Mouse (Mus musculus) small intestine, adult 2 months (tissue): ENCODE data around the gene Rangap1. TPM values are rescaled to one million over a fixed set of nuclear protein-coding genes. Genes with fewer than 3 reads are reported as not detected.
"Not testable (repeated sequence)": the region's sequence is repeated elsewhere in the genome, so short reads cannot be mapped to it uniquely, and the experiment has no call there.

Experiments
- H3K27ac ChIP-seq: fragments of 200-500 bp; 2 replicates; pipeline ENCODE4 v1.5.1; 2012; ENCODE audit warnings: low read depth, low read length, control low read depth, inconsistent platforms; ENCODE audit not compliant: insufficient read depth
- H3K27me3 ChIP-seq: fragments of 200-500 bp; 2 replicates; pipeline ENCODE4 v1.6.1; 2012; ENCODE audit warnings: mild to moderate bottlenecking, moderate library complexity, low read length, inconsistent platforms; ENCODE audit not compliant: control insufficient read depth, insufficient read depth
- H3K36me3 ChIP-seq: fragments of 200-500 bp; 2 replicates; pipeline ENCODE4 v1.6.1; 2012; ENCODE audit warnings: mild to moderate bottlenecking, low read length, control low read depth, inconsistent platforms; ENCODE audit not compliant: control insufficient read depth, insufficient read depth
- H3K4me1 ChIP-seq: fragments of 200-500 bp; 2 replicates; pipeline ENCODE4 v1.6.1; 2012; ENCODE audit warnings: low read length, inconsistent platforms, mixed read lengths; ENCODE audit not compliant: control insufficient read depth, insufficient read depth, insufficient read length
- H3K4me3 ChIP-seq: fragments of 200-500 bp; 2 replicates; pipeline ENCODE4 v1.5.1; 2012; ENCODE audit warnings: low read depth, mild to moderate bottlenecking, control low read depth, inconsistent platforms, low read length, moderate library complexity
- CTCF ChIP-seq: fragments of 200-500 bp; IDR thresholded peaks from 2 replicates; pipeline ENCODE4 v1.5.1; 2012; ENCODE audit warnings: low read depth, mild to moderate bottlenecking, control low read depth, inconsistent platforms, low read length, moderate library complexity, mixed read lengths; ENCODE audit not compliant: insufficient replicate concordance, insufficient read length; ENCODE audit errors: extremely low read depth
- POLR2A ChIP-seq: fragments of 200-500 bp; IDR thresholded peaks from 2 replicates; pipeline ENCODE4 v1.6.1; 2012; ENCODE audit warnings: low read depth, mild to moderate bottlenecking, control low read depth, inconsistent platforms, low read length, moderate library complexity
- WGBS: fragments of 180-500 bp; shearing (Covaris S2); methylation state at CpG from one replicate; pipeline ENCODE4 v1.1.7; 2018; 5-methylcytosine and 5-hydroxymethylcytosine counted together
- polyA plus RNA-seq: library from polyadenylated mRNA; depleted of rRNA; stranded (reverse); fragments of >200 nt; gene quantifications from 2 replicates; pipeline ENCODE4 v1.2.3, GENCODE M21; 2012

The Rangap1 gene
- polyA plus RNA-seq, 1 experiment = 17.8 TPM

DNA sequence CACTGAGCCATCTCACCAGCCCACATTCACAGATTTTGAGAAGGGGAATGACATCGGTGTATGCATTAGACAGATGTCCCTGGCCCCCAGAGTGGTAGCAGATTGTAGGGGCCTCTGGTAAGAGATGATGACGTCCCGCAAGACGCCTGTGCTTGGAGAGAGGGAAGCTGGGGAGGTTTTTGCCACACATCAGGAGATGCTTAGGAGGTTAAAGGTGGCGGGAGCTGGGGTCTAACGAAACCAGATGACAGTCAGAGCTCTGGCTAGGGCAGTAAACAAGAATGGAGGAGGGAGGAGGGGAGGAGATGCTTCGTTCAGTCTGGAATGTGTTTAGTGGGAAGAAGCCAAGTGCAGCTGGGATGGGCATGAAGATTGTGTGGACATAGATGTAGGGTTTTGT lies 16.1 kb upstream of the Rangap1 start:
- Histone ChIP-seq H3K36me3 (no peaks in the 10 kb centered on the region), H3K27ac (no peak overlapping the region), H3K4me3 (no peak overlapping the region), H3K4me1 (peaks cover 5% of the 10 kb centered on the region; the same call in 1 of the 2 replicates), H3K27me3 (peaks cover 5% of the 10 kb centered on the region; the same call in 1 of the 2 replicates)
- WGBS = 94% methylated on average over 7 of the region's 7 CpGs
- no peak for TF ChIP-seq CTCF
- TF ChIP-seq POLR2A = no peak

DNA sequence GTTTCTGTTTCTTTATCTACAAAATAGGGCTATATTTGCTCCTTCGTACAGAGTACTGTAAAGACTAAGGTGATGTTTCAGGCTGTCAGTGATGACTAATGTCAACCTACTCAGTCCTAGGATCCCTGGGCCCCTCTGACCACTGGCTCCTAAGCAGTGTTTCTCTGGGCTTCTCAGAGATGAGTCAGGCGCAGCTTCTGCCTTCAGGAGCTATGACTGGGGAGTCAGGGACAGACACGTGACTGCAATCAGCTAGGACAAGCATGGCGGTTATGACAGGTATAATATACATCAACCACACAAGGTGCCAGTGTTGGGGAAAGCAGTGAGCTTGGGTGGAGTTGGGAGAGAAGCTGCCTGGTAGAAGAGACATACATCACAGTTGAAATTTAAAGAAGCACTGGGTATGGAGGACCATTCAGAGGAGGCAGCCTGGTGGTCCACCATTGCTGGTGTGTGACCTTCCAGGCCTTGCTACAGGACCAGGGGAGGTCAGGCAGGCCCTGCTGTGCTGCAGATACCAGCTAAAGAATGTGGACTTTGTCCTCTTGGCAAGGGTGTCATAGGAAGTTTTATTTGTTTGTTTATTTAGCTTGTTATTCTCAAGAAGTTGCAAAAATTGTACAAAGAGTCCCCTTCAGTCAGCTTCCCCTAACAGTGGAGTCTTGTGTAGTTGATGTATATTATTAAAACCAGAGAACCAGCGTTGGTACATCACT lies 15.2 kb upstream of the Rangap1 start:
- H3K27ac ChIP-seq = no peak overlapping the region
- TF ChIP-seq POLR2A = no peak
- no peak for TF ChIP-seq CTCF
- no peak overlapping the region for H3K4me3 ChIP-seq
- 84% methylated on average over 5 of the region's 5 CpGs for WGBS
- H3K36me3 ChIP-seq = no peaks in the 10 kb centered on the region
- H3K27me3 ChIP-seq = peaks cover 5% of the 10 kb centered on the region; the same call in 1 of the 2 replicates
- peaks cover 5% of the 10 kb centered on the region; the same call in 1 of the 2 replicates for H3K4me1 ChIP-seq

DNA sequence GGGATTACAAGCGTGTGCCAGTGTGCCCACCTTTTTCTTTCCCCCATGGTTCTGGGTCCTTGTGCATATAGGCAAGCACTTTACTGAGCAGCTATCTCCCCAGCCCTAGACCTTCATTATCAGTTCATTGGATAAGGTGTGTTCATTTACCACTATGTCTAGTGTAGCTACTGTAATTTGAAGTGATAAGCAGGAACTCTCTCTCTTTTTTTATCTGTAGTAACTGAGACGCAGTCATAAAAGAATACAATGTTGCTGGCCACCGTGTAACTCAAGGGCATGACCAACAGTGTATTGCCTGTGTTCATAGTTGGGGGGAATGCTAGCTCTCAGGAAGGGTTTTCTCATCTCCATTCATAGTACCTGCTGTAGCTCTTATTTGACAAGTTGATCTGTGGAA lies 14.2 kb upstream of the Rangap1 start:
- TF ChIP-seq CTCF = no peak
- no peak for TF ChIP-seq POLR2A
- no peak overlapping the region for H3K27ac ChIP-seq
- H3K4me3 ChIP-seq = no peak overlapping the region
- H3K4me1 ChIP-seq = peaks cover 5% of the 10 kb centered on the region; the same call in 1 of the 2 replicates
- 37% methylated on average over 3 of the region's 3 CpGs for WGBS
- no peaks in the 10 kb centered on the region for H3K36me3 ChIP-seq
- H3K27me3 ChIP-seq = peaks cover 5% of the 10 kb centered on the region; the same call in 1 of the 2 replicates

DNA sequence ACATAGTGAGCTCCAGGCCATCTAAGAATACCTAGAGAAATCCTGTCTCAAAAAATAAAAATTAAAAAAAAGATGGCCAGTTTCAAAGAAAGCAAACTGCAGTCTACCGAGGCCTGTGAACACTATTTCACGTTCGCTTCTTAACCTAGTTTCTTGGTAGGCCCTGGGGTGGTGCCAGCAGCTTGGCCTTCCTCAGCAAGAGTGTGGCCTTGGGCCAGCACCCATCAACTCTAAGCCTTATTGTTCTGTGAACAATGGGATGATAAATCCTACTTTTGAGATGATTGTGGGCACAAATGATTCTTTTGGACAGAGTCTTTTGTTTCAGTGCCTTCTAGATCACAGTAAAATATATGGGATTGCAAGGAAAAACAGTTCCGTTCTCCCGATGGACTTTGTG lies 13.4 kb upstream of the Rangap1 start:
- 81% methylated on average over 5 of the region's 5 CpGs for WGBS
- Histone ChIP-seq H3K4me3 (no peak overlapping the region), H3K27me3 (peaks cover 5% of the 10 kb centered on the region; the same call in 1 of the 2 replicates), H3K36me3 (no peaks in the 10 kb centered on the region), H3K4me1 (peaks cover 5% of the 10 kb centered on the region; the same call in 1 of the 2 replicates), H3K27ac (no peak overlapping the region)
- TF ChIP-seq CTCF = no peak
- TF ChIP-seq POLR2A = no peak

DNA sequence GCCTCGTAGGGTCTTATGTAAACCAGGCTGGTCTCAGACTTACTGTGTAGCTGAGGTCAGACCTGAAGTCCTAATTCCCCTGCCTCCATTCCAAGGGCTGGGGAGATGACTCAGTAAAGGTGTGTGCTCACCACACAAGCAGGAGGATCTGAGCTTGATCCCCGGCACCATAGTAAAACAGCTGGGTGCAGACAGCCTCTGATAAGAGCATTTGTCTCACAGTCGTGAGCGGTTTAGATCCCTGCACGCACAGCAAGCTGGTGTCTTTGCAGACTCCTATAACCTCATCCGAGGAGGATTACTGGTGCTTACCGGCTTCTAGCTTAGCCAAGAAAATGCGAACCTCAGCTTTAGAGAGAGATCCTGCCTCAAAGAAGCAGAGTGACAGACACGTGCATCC lies 8.3 kb upstream of the Rangap1 start:
- no peaks in the 10 kb centered on the region for H3K36me3 ChIP-seq
- H3K27ac ChIP-seq = no peak overlapping the region
- no peak overlapping the region for H3K4me3 ChIP-seq
- H3K4me1 ChIP-seq = no peaks in the 10 kb centered on the region; the same call in 1 of the 2 replicates
- WGBS = 95% methylated on average over 9 of the region's 9 CpGs
- H3K27me3 ChIP-seq = no peaks in the 10 kb centered on the region
- no peak for TF ChIP-seq POLR2A
- no peak for TF ChIP-seq CTCF

DNA sequence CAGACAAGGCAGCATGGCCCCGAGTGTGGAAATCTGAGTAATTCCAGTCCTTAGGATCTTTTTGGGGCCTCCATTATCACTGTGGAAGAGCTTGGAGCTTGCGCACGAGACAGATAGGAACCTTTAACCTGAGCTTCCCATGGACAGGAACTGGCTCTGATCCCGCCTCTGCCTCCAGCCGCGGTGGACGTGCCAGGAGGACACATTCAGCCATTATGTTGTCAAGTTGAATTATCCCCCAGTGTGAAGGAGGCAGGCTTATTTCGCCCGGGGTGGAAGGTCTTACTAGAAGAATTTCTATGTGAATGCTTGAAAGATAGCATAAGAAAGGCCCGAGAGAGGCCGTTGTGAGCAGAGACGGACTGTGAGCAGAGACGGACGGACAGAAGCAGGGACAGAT lies 4.4 kb upstream of the Rangap1 start:
- no peaks in the 10 kb centered on the region; the same call in 1 of the 2 replicates for H3K4me1 ChIP-seq
- TF ChIP-seq POLR2A = no peak
- TF ChIP-seq CTCF = no peak
- H3K27me3 ChIP-seq = 0 out of 2 replicates have a peak, but pooled peaks cover 5% of the 10 kb centered on the region
- 80% methylated on average over 14 of the region's 14 CpGs for WGBS
- no peak overlapping the region for H3K4me3 ChIP-seq
- no peaks in the 10 kb centered on the region for H3K36me3 ChIP-seq
- H3K27ac ChIP-seq = no peak overlapping the region

DNA sequence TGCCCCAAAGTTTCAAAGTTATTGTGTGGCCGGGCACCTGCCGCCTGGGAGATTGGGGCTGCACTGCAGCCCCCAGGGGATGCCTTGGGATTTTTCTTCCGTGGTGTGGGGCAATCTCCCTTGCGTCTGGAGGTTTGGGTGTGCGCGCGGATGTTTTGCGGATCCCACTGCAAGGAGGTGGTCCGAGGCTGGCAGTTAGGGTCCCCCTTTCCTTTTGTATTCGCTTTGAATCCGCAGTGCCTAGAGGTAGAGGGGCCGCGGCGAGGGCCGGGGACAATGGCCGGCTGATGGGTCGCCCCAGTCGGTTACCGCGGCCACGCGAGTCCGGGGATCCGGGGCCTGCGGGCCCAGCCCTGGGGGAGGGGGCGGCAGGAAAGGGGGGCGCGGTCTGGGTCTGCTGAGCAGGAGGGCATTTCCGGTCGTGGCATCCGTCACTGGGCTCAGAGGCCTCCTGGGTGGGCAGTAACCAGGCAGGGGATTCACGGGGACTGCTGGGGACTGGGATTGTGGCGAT lies 328 bp upstream of the Rangap1 start:
- Histone ChIP-seq H3K27ac (no peak overlapping the region), H3K36me3 (no peaks in the 10 kb centered on the region), H3K27me3 (0 out of 2 replicates have a peak, but pooled peaks cover 5% of the 10 kb centered on the region), H3K4me1 (no peaks in the 10 kb centered on the region), H3K4me3 (peak overlapping the region; percentile 95)
- WGBS = under 1% methylated on average over 33 of the region's 33 CpGs
- no peak for TF ChIP-seq POLR2A
- TF ChIP-seq CTCF = no peak

DNA sequence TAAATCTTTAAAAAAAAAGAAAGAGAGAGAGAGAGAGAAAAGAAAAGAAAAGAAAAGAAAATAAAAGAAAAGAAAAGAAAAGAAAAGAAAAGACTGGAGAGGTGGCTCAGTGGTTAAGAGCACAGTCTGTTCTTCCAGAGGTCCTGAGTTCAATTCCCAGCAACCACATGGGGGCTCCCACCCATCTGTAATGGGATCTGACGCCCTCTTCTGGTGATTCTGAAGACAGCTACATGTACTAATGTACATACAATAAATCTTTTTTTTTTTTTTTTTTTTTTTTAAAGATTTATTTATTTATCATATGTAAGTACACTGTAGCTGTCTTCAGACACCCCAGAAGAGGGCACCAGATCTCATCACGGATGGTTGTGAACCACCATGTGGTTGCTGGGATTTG lies 3.0 kb downstream of the Rangap1 start:
- 29% methylated on average over 2 of the region's 2 CpGs for WGBS
- not testable (repeated sequence) for H3K36me3 ChIP-seq, H3K4me1 ChIP-seq, H3K4me3 ChIP-seq, H3K27me3 ChIP-seq, H3K27ac ChIP-seq
